Mouse (Mus musculus): ENCODE results near the gene AU022252.

- no peak for TF ChIP-seq POLR2A (IDR thresholded peaks at IDR 0.05; ENCODE audit: control insufficient read depth in 1 of 2, insufficient read depth in 1 of 2, low read depth in 1 of 2, low read length in 2 of 2, poor library complexity in 1 of 2)
- no peak for TF ChIP-seq ZC3H11A (IDR thresholded peaks at IDR 0.05; ENCODE audit: low read depth, low read length)
- TF ChIP-seq CTCF (IDR thresholded peaks at IDR 0.05 in 2 of 3, conservative IDR thresholded peaks at IDR 0.05 in 1 of 3; ENCODE audit: control insufficient read depth in 1 of 3, insufficient read depth in 1 of 3, low read depth in 2 of 3, low read length in 3 of 3, poor library complexity in 1 of 3, severe bottlenecking in 1 of 3), result no peak
- no peak for TF ChIP-seq POLR2AphosphoS2 (IDR thresholded peaks at IDR 0.05; ENCODE audit: low read length)
- no peak for TF ChIP-seq HCFC1 (IDR thresholded peaks at IDR 0.05; ENCODE audit: low read depth, low read length)
- no peak for TF ChIP-seq MAFK (IDR thresholded peaks at IDR 0.05; ENCODE audit: borderline replicate concordance, low read depth, low read length)
- no peak for TF ChIP-seq GATA1 (IDR thresholded peaks at IDR 0.05; ENCODE audit: low read depth, low read length)
- TF ChIP-seq SIN3A (IDR thresholded peaks at IDR 0.05; ENCODE audit: low read length), result no peak
- no peak for TF ChIP-seq CHD2 (IDR thresholded peaks at IDR 0.05; ENCODE audit: low read length)
- no peak for TF ChIP-seq MEF2A (IDR thresholded peaks at IDR 0.05; ENCODE audit: extremely low read depth, insufficient replicate concordance, low read depth, low read length, poor library complexity, severe bottlenecking)
- no peak for TF ChIP-seq TAL1 (IDR thresholded peaks at IDR 0.05; ENCODE audit: low read length)
- no peak for TF ChIP-seq ZNF384 (IDR thresholded peaks at IDR 0.05; ENCODE audit: low read depth, low read length)
Measured at GRCm38 (mm10) chr4:119189392-119189791, 43.1 kb downstream of the AU022252 start.

All from MEL (cell line).